Mouse (Mus musculus): Measurements from ENCODE around the gene Uqcc1.
A peak's percentile ranks its signal among the peaks of the same experiment; 100 is the strongest.

Gene Uqcc1

DNA sequence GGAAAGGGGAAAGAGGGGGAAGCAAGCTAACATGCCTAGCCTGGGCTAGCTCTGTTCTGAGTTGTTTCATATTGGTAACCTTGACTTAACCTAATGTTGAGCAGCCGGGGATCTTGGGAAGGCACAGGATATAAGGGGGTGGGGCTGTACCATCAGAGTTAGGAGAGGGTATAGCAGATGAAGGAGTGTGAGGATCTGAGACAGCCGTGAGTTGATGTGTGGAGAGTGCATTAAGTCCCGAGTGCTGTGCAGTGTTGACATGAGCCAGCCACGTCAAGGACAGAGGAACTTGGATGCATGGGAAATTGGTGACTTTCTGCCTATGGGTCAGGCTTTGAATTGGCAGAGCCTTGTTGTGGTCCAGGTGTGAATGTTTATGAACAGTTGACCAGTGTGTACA is 117.5 kb downstream of the Uqcc1 start:
- DNase-seq (ENCODE audit: low spot score): no peak

DNA sequence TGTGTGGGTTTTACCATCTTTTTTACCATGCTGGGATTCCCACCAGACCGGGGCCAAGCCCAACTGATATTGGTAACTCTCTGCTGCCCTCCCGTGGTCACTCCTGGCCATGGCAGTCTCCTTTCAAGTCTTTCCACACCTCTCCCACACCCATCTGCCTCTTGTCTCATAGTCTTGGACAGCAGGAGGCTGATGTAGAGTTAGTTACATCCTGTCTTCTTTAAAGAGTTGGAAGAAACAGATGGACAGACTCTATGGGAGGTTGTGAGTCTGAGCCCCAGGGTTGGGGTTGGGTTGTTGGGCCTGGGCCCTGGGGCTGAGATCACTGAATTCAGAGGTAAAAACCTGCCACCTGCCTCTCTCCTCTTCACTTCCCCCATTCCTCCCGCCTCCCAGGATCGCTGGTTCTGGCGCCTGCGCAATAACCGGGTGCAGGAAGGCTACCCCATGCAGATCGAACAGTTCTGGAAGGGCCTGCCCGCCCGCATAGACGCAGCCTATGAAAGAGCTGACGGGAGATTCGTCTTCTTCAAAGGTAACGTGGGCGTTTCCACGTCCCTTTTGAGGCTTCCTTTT is 118.2 kb downstream of the Uqcc1 start:
- DNase-seq (ENCODE audit: low spot score): peak; percentile 79

DNA sequence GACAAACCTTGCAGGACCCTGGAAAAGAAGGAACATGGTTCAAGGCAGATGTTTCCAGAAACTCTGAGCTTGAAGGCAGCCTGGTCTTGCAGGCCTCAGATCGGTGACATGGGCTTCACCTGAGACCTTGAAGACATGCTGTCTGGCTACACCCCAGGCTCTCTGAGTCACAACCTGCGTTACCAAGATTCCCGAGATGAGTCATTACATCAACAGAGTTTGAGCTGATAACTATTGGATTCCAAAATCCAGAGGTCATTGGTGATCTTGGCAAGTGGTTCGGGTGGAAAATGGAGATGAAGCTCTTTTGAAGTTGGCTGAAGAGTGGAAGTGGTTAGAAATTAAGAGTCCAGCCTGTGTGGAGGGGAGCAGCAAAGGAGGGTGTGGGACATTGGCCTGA is 120.5 kb downstream of the Uqcc1 start:
- no peak for DNase-seq (ENCODE audit: low spot score)

DNA sequence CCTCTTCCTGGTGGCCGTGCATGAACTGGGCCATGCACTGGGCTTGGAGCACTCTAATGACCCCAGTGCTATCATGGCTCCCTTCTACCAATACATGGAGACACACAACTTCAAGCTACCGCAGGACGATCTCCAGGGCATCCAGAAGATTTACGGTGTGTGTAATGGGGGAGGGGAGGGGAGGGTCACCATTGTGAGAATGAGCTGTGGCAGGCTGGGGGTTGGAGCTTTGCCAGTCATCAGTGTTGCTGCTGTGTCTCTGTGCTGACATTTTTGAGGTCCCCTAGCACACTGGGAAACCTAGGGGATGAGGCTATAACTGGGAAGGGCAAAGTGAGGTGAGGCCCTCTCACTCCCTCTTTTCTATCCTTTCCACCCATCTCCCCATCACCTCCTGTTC is 122.7 kb downstream of the Uqcc1 start:
- no peak for DNase-seq (ENCODE audit: low spot score)

DNA sequence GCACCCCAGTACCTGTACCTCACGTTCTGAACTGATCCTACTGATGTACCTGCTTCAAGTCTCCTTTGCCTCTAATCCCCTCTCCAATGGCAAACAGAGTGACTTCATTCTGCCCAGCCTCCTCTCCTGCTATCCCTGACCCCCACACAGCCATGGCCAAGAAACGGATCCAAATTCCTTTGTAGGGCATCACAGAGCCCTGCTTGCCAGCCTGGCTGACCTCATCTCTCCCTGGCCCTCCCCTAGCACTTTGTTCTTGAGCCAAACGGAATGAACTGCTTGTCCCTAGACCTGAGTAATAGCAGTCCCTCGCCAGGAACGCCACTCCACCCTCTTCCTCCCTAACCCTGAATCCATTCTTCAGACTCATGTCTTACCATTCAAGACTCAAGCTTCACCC is 123.6 kb downstream of the Uqcc1 start:
- no peak for DNase-seq (ENCODE audit: low spot score)

DNA sequence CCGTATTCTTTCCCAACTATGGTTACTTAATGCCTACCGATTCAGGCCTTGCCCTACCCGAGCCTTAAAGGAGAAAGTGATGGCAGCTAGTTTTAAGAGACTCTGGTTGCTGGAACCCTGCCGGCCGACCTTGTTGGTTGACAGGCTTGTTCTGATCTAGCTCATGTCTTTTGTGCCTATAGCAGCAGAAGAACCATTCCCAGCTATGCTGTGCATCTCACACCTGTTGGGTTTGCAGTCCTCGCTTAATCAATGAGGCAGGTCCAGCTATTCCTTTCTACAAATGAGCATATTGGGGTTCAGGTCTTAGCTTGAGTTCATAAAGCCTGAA is 124.2 kb downstream of the Uqcc1 start:
- no peak for DNase-seq (ENCODE audit: low spot score)

DNA sequence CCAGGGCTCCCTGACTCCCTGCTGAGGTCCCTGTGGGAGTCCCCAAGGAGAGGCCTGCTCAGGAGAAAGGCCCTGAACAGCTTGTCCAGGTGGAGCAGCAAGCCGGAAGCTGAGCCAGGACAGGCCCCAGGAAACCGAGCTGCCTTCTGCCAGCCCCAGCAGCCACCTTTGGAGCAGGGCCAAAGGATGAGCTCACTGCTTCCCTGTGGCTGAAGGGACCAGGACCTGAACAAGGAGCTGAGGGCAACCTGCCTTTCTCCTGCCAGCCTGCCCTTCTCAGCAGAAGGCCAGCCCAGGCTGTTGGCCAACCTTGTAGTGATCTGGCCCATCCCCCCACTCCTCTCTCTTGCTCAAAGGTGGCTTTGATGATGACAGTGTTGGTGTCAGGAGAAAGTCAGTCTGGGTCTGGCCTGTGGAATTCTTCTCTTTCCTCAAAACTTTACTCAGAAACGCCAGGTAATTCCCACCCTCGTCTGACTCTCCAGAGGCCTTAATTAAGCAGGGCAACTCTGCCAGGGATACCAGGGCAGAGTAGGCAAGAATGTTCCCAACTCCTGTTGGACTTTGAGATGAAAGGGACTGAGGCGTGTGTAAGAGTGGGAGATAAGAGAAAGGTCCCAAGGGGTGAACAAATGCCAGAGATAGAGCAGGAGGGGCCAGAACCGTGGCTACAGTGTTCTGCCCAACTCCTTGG is 124.7 kb downstream of the Uqcc1 start:
- DNase-seq (ENCODE audit: low spot score): no peak

DNA sequence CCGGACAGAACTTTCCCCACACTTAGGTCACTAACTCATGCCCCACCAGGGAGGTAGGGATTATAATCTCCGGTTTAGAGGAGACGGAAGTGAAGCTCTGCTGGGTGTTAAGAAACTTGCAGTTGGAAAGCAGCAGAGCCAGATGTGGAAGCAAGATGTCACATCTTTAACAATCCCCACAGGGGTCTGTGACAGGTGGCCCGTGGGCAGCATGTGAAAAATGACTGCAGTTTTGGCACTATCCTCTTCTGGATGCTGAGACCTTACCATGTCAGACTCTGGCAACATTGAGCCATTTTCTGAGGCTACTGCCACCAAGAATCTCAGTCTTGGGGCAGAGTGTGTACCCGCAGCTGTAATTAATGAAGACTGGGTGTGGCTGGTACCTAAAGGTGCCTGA is 126.1 kb downstream of the Uqcc1 start:
- no peak for DNase-seq (ENCODE audit: low spot score)

DNA sequence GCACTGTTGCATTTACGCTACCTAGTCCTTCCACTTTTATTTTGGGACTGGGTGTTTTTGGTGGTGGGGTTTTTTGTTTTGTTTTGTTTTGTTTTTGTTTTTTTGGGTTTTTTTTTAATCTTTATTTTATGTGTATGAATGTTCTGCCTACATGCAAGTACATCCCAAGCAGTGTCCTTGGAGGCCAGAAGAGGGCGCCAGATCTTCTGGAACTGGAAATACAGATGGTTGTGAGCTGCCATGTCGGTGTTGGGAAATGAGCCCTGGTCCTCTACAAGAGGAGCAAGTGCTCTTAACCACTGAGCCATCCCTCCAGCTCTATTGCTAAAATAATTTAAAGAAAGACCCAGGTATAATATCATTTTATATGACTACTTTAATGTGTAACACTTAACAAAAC is 127.3 kb downstream of the Uqcc1 start:
- DNase-seq (ENCODE audit: low spot score): no peak

DNA sequence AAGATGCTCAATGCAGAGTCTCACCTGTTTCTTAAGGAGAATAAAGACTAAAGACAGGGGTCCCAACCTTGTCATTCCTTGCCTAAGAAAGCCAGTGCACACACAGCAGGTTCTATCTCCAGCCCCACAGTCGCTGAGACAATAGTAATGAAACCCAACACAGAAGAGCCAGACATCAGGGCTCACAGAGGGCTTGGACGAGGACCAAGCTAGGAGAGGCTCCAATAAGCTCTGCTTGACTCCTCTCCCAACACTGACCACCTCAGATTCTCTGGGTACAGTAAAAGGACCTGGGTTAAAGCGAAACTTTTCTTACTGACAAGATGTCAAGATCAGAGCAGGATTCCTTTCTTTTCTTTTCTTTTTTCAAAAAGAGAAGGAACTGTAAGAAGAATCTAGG is 131.5 kb downstream of the Uqcc1 start:
- DNase-seq (ENCODE audit: low spot score): no peak
